8 mouse cellular contexts compared by ENCODE assay signal in the genomic region with DNA sequence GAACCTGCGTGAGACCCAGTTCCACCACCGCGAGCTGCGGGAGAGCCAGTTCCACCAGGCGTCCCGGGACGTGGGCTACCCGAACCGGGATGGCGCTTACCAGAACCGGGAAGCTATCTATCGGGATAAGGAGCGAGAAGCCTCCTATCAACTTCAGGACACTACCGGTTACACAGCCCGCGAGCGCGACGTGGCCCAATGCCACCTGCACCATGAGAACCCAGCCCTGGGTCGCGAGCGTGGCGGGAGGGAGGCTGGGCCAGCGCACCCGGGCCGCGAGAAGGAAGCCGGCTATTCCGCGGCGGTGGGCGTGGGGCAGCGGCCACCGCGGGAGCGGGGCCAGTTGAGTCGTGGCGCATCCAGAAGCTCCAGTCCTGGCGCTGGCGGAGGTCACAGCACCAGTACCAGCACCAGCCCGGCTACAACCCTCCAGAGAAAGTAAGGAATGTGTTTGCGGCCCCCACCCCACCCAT. TPM values are rescaled to one million over a fixed set of nuclear protein-coding genes. Genes with fewer than 3 reads are reported as not detected.
A peak's percentile ranks its signal among the peaks of the same experiment; 100 is the strongest.
DNase-seq lines count a peak whose midpoint lies in the region; ATAC-seq and TF ChIP-seq lines count a peak whose summit lies in the region.

No protein-coding gene starts in this region.

- H3K9ac ChIP-seq in MEL (ENCODE audit: control insufficient read depth, low read depth, low read length, poor library complexity, severe bottlenecking), result peak overlapping the region; percentile 13; the same call in 1 of the 2 replicates
- peak overlapping the region; percentile 52 for H3K9ac ChIP-seq in embryonic facial prominence, embryonic 12.5 days
- peak overlapping the region; percentile 57 for H3K9ac ChIP-seq in hindbrain, embryonic 15.5 days

- H3K4me3 ChIP-seq in MEL (ENCODE audit: control insufficient read depth in 1 of 2, insufficient read depth in 1 of 2, low read depth in 2 of 2, low read length in 2 of 2), result peak overlapping the region; percentile 19 to 52; a peak in 3 of 4 replicates
- peak overlapping the region; percentile 55 for H3K4me3 ChIP-seq in embryonic facial prominence, embryonic 12.5 days
- H3K4me3 ChIP-seq in hindbrain, embryonic 15.5 days, result peak overlapping the region; percentile 66

- no peak for TF ChIP-seq CTCF in MEL (IDR thresholded peaks at IDR 0.05 in 2 of 3, conservative IDR thresholded peaks at IDR 0.05 in 1 of 3; ENCODE audit: control insufficient read depth in 1 of 3, insufficient read depth in 1 of 3, low read depth in 2 of 3, low read length in 3 of 3, poor library complexity in 1 of 3, severe bottlenecking in 1 of 3)

- H3K36me3 ChIP-seq in MEL (ENCODE audit: control insufficient read depth in 1 of 2, insufficient read depth in 2 of 2, low read length in 2 of 2), result peaks cover 0 to 2% of the 10 kb centered on the region in 2 experiments; a peak in 2 of 4 replicates
- H3K36me3 ChIP-seq in embryonic facial prominence, embryonic 12.5 days, result no peaks in the 10 kb centered on the region
- H3K36me3 ChIP-seq in hindbrain, embryonic 15.5 days, result no peaks in the 10 kb centered on the region

- WGBS in embryonic facial prominence, embryonic 12.5 days, result 22% methylated on average over 38 of the region's 42 CpGs
- 27% methylated on average over 30 of the region's 42 CpGs for WGBS in hindbrain, embryonic 15.5 days

- H3K9me3 ChIP-seq in MEL (replicated peaks; ENCODE audit: insufficient read depth, low read length), result no peaks in the 10 kb centered on the region
- H3K9me3 ChIP-seq in embryonic facial prominence, embryonic 12.5 days, result no peaks in the 10 kb centered on the region
- H3K9me3 ChIP-seq in hindbrain, embryonic 15.5 days, result no peaks in the 10 kb centered on the region

- H3K4me1 ChIP-seq in MEL (ENCODE audit: control insufficient read depth in 1 of 2, insufficient read depth in 2 of 2, low read length in 2 of 2), result peaks cover 0 to 4% of the 10 kb centered on the region in 2 experiments; a peak in 2 of 4 replicates
- no peaks in the 10 kb centered on the region; the same call in 1 of the 2 replicates for H3K4me1 ChIP-seq in embryonic facial prominence, embryonic 12.5 days
- peaks cover 27% of the 10 kb centered on the region for H3K4me1 ChIP-seq in hindbrain, embryonic 15.5 days (replicated peaks)

- 0 out of 2 replicates have a peak, but pooled peaks have one; percentile 13 for ATAC-seq in embryonic facial prominence, embryonic 12.5 days (ENCODE audit: insufficient number of reproducible peaks, insufficient read depth, low FRiP score, low TSS enrichment)
- ATAC-seq in hindbrain, embryonic 15.5 days (ENCODE audit: low FRiP score, low read depth), result no peak

- H3K4me2 ChIP-seq in embryonic facial prominence, embryonic 12.5 days (replicated peaks), result peak overlapping the region; percentile 74
- H3K4me2 ChIP-seq in hindbrain, embryonic 15.5 days, result peak overlapping the region; percentile 71

- no peaks in the 10 kb centered on the region for H3K79me2 ChIP-seq in MEL (ENCODE audit: control insufficient read depth, insufficient read depth, low read length, poor library complexity)

- TF ChIP-seq EP300 in MEL (IDR thresholded peaks at IDR 0.05; ENCODE audit: low read depth in 1 of 2, low read length in 2 of 2), result no peak

- no peak for TF ChIP-seq POLR2A in MEL (IDR thresholded peaks at IDR 0.05; ENCODE audit: control insufficient read depth in 1 of 2, insufficient read depth in 1 of 2, low read depth in 1 of 2, low read length in 2 of 2, poor library complexity in 1 of 2)

- H3K27ac ChIP-seq in MEL (ENCODE audit: control insufficient read depth, low read depth, low read length), result no peak overlapping the region
- no peak overlapping the region for H3K27ac ChIP-seq in embryonic facial prominence, embryonic 12.5 days
- H3K27ac ChIP-seq in hindbrain, embryonic 15.5 days (replicated peaks), result no peak overlapping the region

- DNase-seq in kidney, adult 18-20 months, result peak; percentile 32
- DNase-seq in kidney, postnatal 25 days, result no peak
- DNase-seq in MEL (ENCODE audit: low read depth, low spot score), result peak; percentile 12
- DNase-seq in lung, postnatal 4 days, result peak; percentile 10 to 29
- no peak for DNase-seq in layer of hippocampus, postnatal 25 days (ENCODE audit: extremely low spot score in 1 of 2, low spot score in 1 of 2)
- no peak for DNase-seq in gastrocnemius, postnatal 4 days (ENCODE audit: low spot score in 2 of 2)

- TF ChIP-seq RAD21 in MEL (IDR thresholded peaks at IDR 0.05; ENCODE audit: low read depth, low read length), result no peak

- H3K27me3 ChIP-seq in MEL (ENCODE audit: control insufficient read depth in 1 of 2, insufficient read depth in 2 of 2, low read length in 2 of 2), result peaks cover 13 to 20% of the 10 kb centered on the region in 2 experiments
- H3K27me3 ChIP-seq in embryonic facial prominence, embryonic 12.5 days, result peaks cover 63% of the 10 kb centered on the region
- H3K27me3 ChIP-seq in hindbrain, embryonic 15.5 days, result peaks cover 68% of the 10 kb centered on the region

TF ChIP-seq in MEL, 35 proteins besides CTCF, POLR2A, EP300 and RAD21:
- TF ChIP-seq TCF12 (IDR thresholded peaks at IDR 0.05; ENCODE audit: low read depth, low read length) (no peak), USF1 (IDR thresholded peaks at IDR 0.05; ENCODE audit: low read depth, low read length) (no peak), RCOR1 (IDR thresholded peaks at IDR 0.05; ENCODE audit: low read depth, low read length) (no peak)
TF ChIP-seq in MEL: peak in this region for 0.

RNA-seq across cellular contexts. Expression of gene Iqsec2, which starts 0.7 kb away (rescaled TPM):
- total RNA-seq in MEL (2012; rRNA removed), result 0.19 and 0.39 TPM in 2 replicates
- polyA plus RNA-seq in MEL (2012; ENCODE audit: insufficient read depth in 1 of 2, insufficient read length in 2 of 2, low read depth in 1 of 2, low replicate concordance in 2 of 2, missing spikeins in 1 of 2), result 1 to 10 TPM in 1 of 2 experiments, not detected in 1; 1.7 TPM
- 2.4 and 2.7 TPM in 2 replicates for polyA plus RNA-seq in embryonic facial prominence, embryonic 12.5 days (2016; fragmentation: Nextera tagmentation; extraction: Ambion mirVana)
- polyA plus RNA-seq in hindbrain, embryonic 15.5 days (2015; fragmentation: Nextera tagmentation; extraction: Ambion mirVana), result 6.9 and 8.7 TPM in 2 replicates
- 100 to 1,000 TPM; 157 to 181 TPM for total RNA-seq in layer of hippocampus, postnatal 25 days (2021)
- 10 to 100 TPM; 18.0 to 18.9 TPM for total RNA-seq in gastrocnemius, postnatal 4 days (2021)

Comparison
In these comparisons a context has a peak if more than half of its experiments do, and no peak if none do; other contexts are left out.
1. DNase-seq: peak in kidney, adult 18-20 months (single experiment), MEL (single experiment) and lung, postnatal 4 days (2 of 2); none in kidney, postnatal 25 days (0 of 2), layer of hippocampus, postnatal 25 days (0 of 2) and gastrocnemius, postnatal 4 days (0 of 2).
2. RNA of gene Iqsec2, which starts 0.7 kb away (total RNA-seq): 157 to 181 TPM in layer of hippocampus, postnatal 25 days and 18.0 to 18.9 TPM in gastrocnemius, postnatal 4 days; 0.19 to 0.39 TPM in MEL; every median in the first group is over 10 times any median in the second.
3. Peak in every context shown above with its lines, with median percentiles within 50 percentile points of each other: H3K4me3 ChIP-seq and H3K9ac ChIP-seq.